In the genomic region with DNA sequence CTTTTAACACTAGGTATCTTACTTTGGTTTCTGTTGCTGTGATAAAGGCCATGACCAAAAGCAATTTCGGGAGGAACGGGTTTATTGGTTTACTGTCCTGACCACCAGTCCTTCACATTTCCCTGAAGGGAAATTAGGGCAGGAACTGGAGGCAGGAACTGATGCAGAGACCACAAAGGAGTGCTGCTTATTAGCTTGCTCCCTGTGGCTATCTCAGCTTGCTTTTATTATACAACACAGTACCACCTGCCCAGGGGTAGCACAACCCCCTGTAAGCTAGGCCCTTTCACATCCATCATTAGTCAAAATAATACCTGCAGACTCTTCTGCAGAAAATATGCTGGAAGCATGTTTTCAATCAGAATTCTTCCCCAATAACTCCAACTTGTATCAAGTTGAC, we compare ENCODE assay signal across 28 mouse cellular contexts.
A peak's percentile ranks its signal among the peaks of the same experiment; 100 is the strongest.
DNase-seq lines count a peak whose midpoint lies in the region; ATAC-seq and TF ChIP-seq lines count a peak whose summit lies in the region.
"Had no signal": no experiment of that assay in that cellular context is flagged by ENCODE, and none has a peak within 500 bp of the region (broad histone marks: within the 10 kb centered on the region; RNA-seq: fewer than 3 reads in every experiment).

No protein-coding gene starts in this region.

- 92% methylated on average over 2 of the region's 2 CpGs for WGBS in forebrain, embryonic 12.5 days
- WGBS in forebrain, postnatal 0 days = 93% methylated on average over 2 of the region's 2 CpGs
- 92% methylated on average over 2 of the region's 2 CpGs for WGBS in hindbrain, embryonic 11.5 days
- WGBS in hindbrain, embryonic 14.5 days = 91% methylated on average over 2 of the region's 2 CpGs
- WGBS in limb, embryonic 12.5 days = 75% methylated on average over 2 of the region's 2 CpGs

- H3K9ac ChIP-seq in forebrain, embryonic 12.5 days = no peak overlapping the region
- no peak overlapping the region for H3K9ac ChIP-seq in forebrain, postnatal 0 days
- no peak overlapping the region for H3K9ac ChIP-seq in hindbrain, embryonic 11.5 days (ENCODE audit: low read depth, low read length)
- no peak overlapping the region for H3K9ac ChIP-seq in hindbrain, embryonic 14.5 days
- H3K9ac ChIP-seq in limb, embryonic 12.5 days (replicated peaks) = no peak overlapping the region
- H3K9ac ChIP-seq: intestine, embryonic 15.5 days; limb, embryonic 15.5 days; liver, embryonic 13.5 days had no signal

- peaks cover 7% of the 10 kb centered on the region for H3K9me3 ChIP-seq in forebrain, embryonic 12.5 days
- peaks cover 7% of the 10 kb centered on the region for H3K9me3 ChIP-seq in forebrain, postnatal 0 days (ENCODE audit: low read length)
- no peaks in the 10 kb centered on the region for H3K9me3 ChIP-seq in hindbrain, embryonic 11.5 days (ENCODE audit: control insufficient read depth, low read length)
- H3K9me3 ChIP-seq in hindbrain, embryonic 14.5 days (ENCODE audit: control insufficient read depth, low read length) = peaks cover 8% of the 10 kb centered on the region
- peaks cover 8% of the 10 kb centered on the region for H3K9me3 ChIP-seq in limb, embryonic 12.5 days
- H3K9me3 ChIP-seq: intestine, embryonic 15.5 days; liver, embryonic 13.5 days; megakaryocyte, embryonic 14.5 days had no signal

- H3K4me1 ChIP-seq in forebrain, embryonic 12.5 days = no peaks in the 10 kb centered on the region
- H3K4me1 ChIP-seq in forebrain, postnatal 0 days (ENCODE audit: insufficient read depth) = no peaks in the 10 kb centered on the region
- H3K4me1 ChIP-seq in hindbrain, embryonic 11.5 days (replicated peaks; ENCODE audit: control insufficient read depth, insufficient read depth, low read length) = no peaks in the 10 kb centered on the region
- H3K4me1 ChIP-seq in hindbrain, embryonic 14.5 days (replicated peaks; ENCODE audit: control insufficient read depth, insufficient read depth, low read length) = no peaks in the 10 kb centered on the region
- H3K4me1 ChIP-seq in limb, embryonic 12.5 days (replicated peaks) = no peaks in the 10 kb centered on the region
- H3K4me1 ChIP-seq: intestine, embryonic 15.5 days; limb, embryonic 15.5 days; liver, embryonic 13.5 days; megakaryocyte, embryonic 14.5 days had no signal

- H3K4me3 ChIP-seq in forebrain, embryonic 12.5 days (replicated peaks) = no peak overlapping the region
- no peak overlapping the region for H3K4me3 ChIP-seq in forebrain, postnatal 0 days (ENCODE audit: low read depth, low read length)
- no peak overlapping the region for H3K4me3 ChIP-seq in hindbrain, embryonic 11.5 days (ENCODE audit: low read depth, low read length)
- H3K4me3 ChIP-seq in hindbrain, embryonic 14.5 days (replicated peaks; ENCODE audit: low read length) = no peak overlapping the region
- no peak overlapping the region for H3K4me3 ChIP-seq in limb, embryonic 12.5 days (replicated peaks)
- H3K4me3 ChIP-seq: erythroblast, embryonic 14.5 days; intestine, embryonic 15.5 days; layer of hippocampus, adult 2 months; left cerebral cortex, adult 2 months; limb, embryonic 15.5 days; liver, embryonic 13.5 days; megakaryocyte, embryonic 14.5 days had no signal

- no peak overlapping the region for H3K27ac ChIP-seq in forebrain, embryonic 12.5 days
- H3K27ac ChIP-seq in forebrain, postnatal 0 days (ENCODE audit: low read depth, low read length) = no peak overlapping the region
- no peak overlapping the region for H3K27ac ChIP-seq in hindbrain, embryonic 11.5 days (ENCODE audit: low read depth, low read length)
- no peak overlapping the region for H3K27ac ChIP-seq in hindbrain, embryonic 14.5 days
- H3K27ac ChIP-seq in limb, embryonic 12.5 days = no peak overlapping the region
- H3K27ac ChIP-seq: intestine, embryonic 15.5 days; layer of hippocampus, adult 2 months; left cerebral cortex, adult 2 months; limb, embryonic 15.5 days; liver, embryonic 13.5 days had no signal

- no peaks in the 10 kb centered on the region for H3K36me3 ChIP-seq in forebrain, embryonic 12.5 days (replicated peaks)
- H3K36me3 ChIP-seq in forebrain, postnatal 0 days (ENCODE audit: insufficient read depth) = no peaks in the 10 kb centered on the region
- H3K36me3 ChIP-seq in hindbrain, embryonic 11.5 days (ENCODE audit: control insufficient read depth, insufficient read depth, low read length) = no peaks in the 10 kb centered on the region
- H3K36me3 ChIP-seq in hindbrain, embryonic 14.5 days (replicated peaks; ENCODE audit: control insufficient read depth, insufficient read depth) = no peaks in the 10 kb centered on the region
- H3K36me3 ChIP-seq in limb, embryonic 12.5 days = no peaks in the 10 kb centered on the region
- H3K36me3 ChIP-seq: intestine, embryonic 15.5 days; limb, embryonic 15.5 days; liver, embryonic 13.5 days had no signal

- no peak for DNase-seq in forebrain, postnatal 0 days
- DNase-seq in hindbrain, embryonic 11.5 days (ENCODE audit: low spot score) = peak; percentile 3
- no peak for DNase-seq in hindbrain, embryonic 14.5 days (ENCODE audit: low spot score)
- DNase-seq in retina, postnatal 1 day = peak; percentile 3
- no peak for DNase-seq in retina, embryonic 14.5 days (ENCODE audit: low spot score)
- DNase-seq in frontal cortex, postnatal 36 days (ENCODE audit: low spot score in 2 of 2) = no peak
- DNase-seq: adrenal gland, postnatal 14 days; cerebellum, adult 18-20 months; cerebellum, postnatal 10 days; kidney, adult 2 months; kidney, postnatal 36 days; liver, embryonic 13.5 days; lung, adult 18-20 months; lung, postnatal 4 days; right cerebral cortex, postnatal 25 days; thymus, adult 2 months had no signal

- H3K27me3 ChIP-seq in forebrain, embryonic 12.5 days = no peaks in the 10 kb centered on the region
- no peaks in the 10 kb centered on the region for H3K27me3 ChIP-seq in forebrain, postnatal 0 days (ENCODE audit: insufficient read depth, low read length)
- no peaks in the 10 kb centered on the region for H3K27me3 ChIP-seq in hindbrain, embryonic 11.5 days (ENCODE audit: control insufficient read depth, insufficient read depth, low read length)
- H3K27me3 ChIP-seq in hindbrain, embryonic 14.5 days (ENCODE audit: control insufficient read depth, insufficient read depth, low read length) = no peaks in the 10 kb centered on the region
- H3K27me3 ChIP-seq in limb, embryonic 12.5 days = no peaks in the 10 kb centered on the region
- H3K27me3 ChIP-seq: intestine, embryonic 15.5 days; limb, embryonic 15.5 days; liver, embryonic 13.5 days; megakaryocyte, embryonic 14.5 days; Patski had no signal

- no peak overlapping the region for H3K4me2 ChIP-seq in forebrain, embryonic 12.5 days
- no peak overlapping the region for H3K4me2 ChIP-seq in forebrain, postnatal 0 days (ENCODE audit: low read depth)
- no peak overlapping the region for H3K4me2 ChIP-seq in hindbrain, embryonic 11.5 days (replicated peaks; ENCODE audit: low read depth, low read length)
- no peak overlapping the region for H3K4me2 ChIP-seq in hindbrain, embryonic 14.5 days (replicated peaks)
- H3K4me2 ChIP-seq in limb, embryonic 12.5 days = no peak overlapping the region
- H3K4me2 ChIP-seq: heart, embryonic 11.5 days; intestine, embryonic 15.5 days; limb, embryonic 15.5 days; liver, embryonic 13.5 days had no signal

- 0 out of 2 replicates have a peak, but pooled peaks have one; percentile 20 for ATAC-seq in forebrain, embryonic 12.5 days (ENCODE audit: low FRiP score)
- no peak for ATAC-seq in forebrain, postnatal 0 days
- ATAC-seq in hindbrain, embryonic 11.5 days (ENCODE audit: low FRiP score) = peak; percentile 59; the same call in 1 of the 2 replicates
- no peak for ATAC-seq in hindbrain, embryonic 14.5 days (ENCODE audit: low FRiP score)
- ATAC-seq in limb, embryonic 12.5 days (ENCODE audit: insufficient number of reproducible peaks, insufficient read depth, low FRiP score, low TSS enrichment, low read depth) = peak; percentile 31; the same call in 1 of the 2 replicates
- ATAC-seq: hindbrain, embryonic 16.5 days; intestine, embryonic 15.5 days; lung, postnatal 0 days; Patski had no signal

- no peak for TF ChIP-seq CTCF in forebrain, postnatal 0 days (IDR thresholded peaks at IDR 0.05; ENCODE audit: low read depth)

Comparison
In these comparisons a context has a peak if more than half of its experiments do, and no peak if none do; other contexts are left out.
1. ATAC-seq: peak in forebrain, embryonic 12.5 days (single experiment), hindbrain, embryonic 11.5 days (single experiment) and limb, embryonic 12.5 days (single experiment); none in forebrain, postnatal 0 days (single experiment) and hindbrain, embryonic 14.5 days (single experiment).
2. DNase-seq: peak in hindbrain, embryonic 11.5 days (single experiment) and retina, postnatal 1 day (single experiment); none in forebrain, postnatal 0 days (single experiment), hindbrain, embryonic 14.5 days (single experiment), retina, embryonic 14.5 days (single experiment) and frontal cortex, postnatal 36 days (0 of 2).